Mouse (Mus musculus) heart, embryonic 12.5 days (tissue): Measurements from ENCODE around the gene Atp2a3. TPM values are rescaled to one million over a fixed set of nuclear protein-coding genes. Genes with fewer than 3 reads are reported as not detected.

Experiments
- ATAC-seq: fragments of 200-750 bp; cut with Nextera tagmentation; 2 replicates; pipeline ENCODE4 v1.8.0; 2017; ENCODE audit warnings: moderate TSS enrichment, moderate library complexity; ENCODE audit not compliant: insufficient number of reproducible peaks, low FRiP score
- H3K27ac ChIP-seq: fragments of 300-500 bp; sonication (generic); 2 replicates; pipeline ENCODE4 v1.5.1; 2016; ENCODE audit warnings: mild to moderate bottlenecking, moderate library complexity; ENCODE audit not compliant: poor library complexity, severe bottlenecking
- H3K27me3 ChIP-seq: fragments of 300-500 bp; sonication (generic); replicated peaks from 2 replicates; pipeline ENCODE4 v1.6.1; 2016; ENCODE audit warnings: mild to moderate bottlenecking, moderate library complexity
- H3K36me3 ChIP-seq: fragments of 300-500 bp; sonication (generic); 2 replicates; pipeline ENCODE4 v1.6.1; 2016; ENCODE audit warnings: mild to moderate bottlenecking, moderate library complexity
- H3K4me1 ChIP-seq: fragments of 300-500 bp; sonication (generic); replicated peaks from 2 replicates; pipeline ENCODE4 v1.6.1; 2016; ENCODE audit warnings: mild to moderate bottlenecking
- H3K4me2 ChIP-seq: fragments of 300-500 bp; sonication (generic); 2 replicates; pipeline ENCODE4 v1.6.1; 2016; ENCODE audit warnings: mild to moderate bottlenecking, moderate library complexity
- H3K4me3 ChIP-seq: fragments of 300-500 bp; sonication (generic); 2 replicates; pipeline ENCODE4 v1.5.1; 2016; ENCODE audit warnings: mild to moderate bottlenecking
- H3K9ac ChIP-seq: fragments of 300-500 bp; sonication (generic); 2 replicates; pipeline ENCODE4 v1.6.1; 2016; ENCODE audit warnings: mild to moderate bottlenecking, moderate library complexity
- H3K9me3 ChIP-seq: fragments of 300-500 bp; sonication (generic); replicated peaks from 2 replicates; pipeline ENCODE4 v1.6.1; 2016; ENCODE audit warnings: mild to moderate bottlenecking, moderate library complexity
- WGBS: fragments of 180-500 bp; shearing (Covaris S2); methylation state at CpG from one replicate; pipeline ENCODE4 v1.1.7; 2016; 5-methylcytosine and 5-hydroxymethylcytosine counted together
- polyA plus RNA-seq: library from polyadenylated mRNA; unstranded; fragments of >200 nt; fragmentation: Nextera tagmentation; extraction: Ambion mirVana; gene quantifications from 2 replicates; pipeline ENCODE4 v1.2.1, GENCODE M21; 2016

Atp2a3 gene
- polyA plus RNA-seq, 1 experiment from 2014 or later = 4.8 TPM

DNA sequence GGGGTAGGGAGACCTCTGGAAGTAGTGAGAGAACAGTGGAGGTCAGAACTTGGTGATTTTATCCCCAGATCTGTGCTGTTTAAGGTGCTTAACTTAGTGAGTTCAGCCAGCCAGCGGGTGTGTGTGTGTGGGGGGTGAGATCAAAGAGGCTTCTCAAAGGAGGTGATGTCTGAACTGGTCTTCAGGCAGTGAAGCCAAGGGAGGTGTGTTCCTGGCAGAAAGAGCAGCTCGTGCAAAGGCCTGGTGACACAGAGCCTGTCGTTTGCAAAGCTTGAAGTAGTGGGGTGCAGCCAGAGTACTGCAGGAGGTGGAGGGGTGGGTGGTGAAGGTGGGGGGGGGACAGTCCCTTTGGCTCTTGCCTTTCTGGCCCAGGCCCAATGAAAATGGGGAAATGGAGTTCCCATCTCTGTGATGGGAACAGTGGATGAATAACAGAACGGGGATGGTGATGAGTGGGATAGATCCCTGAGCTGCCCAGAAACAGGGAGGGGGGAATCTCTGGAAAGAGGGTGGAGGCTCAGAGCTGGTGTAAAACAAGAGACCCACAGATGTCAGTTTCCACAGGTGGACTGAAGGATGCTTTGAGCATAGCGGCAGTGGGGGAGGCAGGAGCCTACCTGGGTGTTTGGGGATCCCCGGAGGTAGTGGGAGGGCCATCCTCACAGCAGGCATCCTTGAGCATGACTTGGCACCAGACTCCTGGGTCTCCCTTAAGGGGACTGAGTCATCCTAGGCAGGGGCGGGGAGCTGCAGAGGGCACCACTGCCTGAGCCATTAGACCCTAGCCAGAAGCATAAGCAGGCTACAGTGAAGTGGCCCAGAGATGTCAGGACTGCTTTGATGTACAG lies 60.2 kb downstream of the Atp2a3 start:
- Histone ChIP-seq H3K9me3 (no peaks in the 10 kb centered on the region), H3K9ac (no peak overlapping the region), H3K36me3 (no peaks in the 10 kb centered on the region), H3K27me3 (peaks cover 59% of the 10 kb centered on the region), H3K4me3 (no peak overlapping the region), H3K4me2 (no peak overlapping the region), H3K4me1 (peaks cover 32% of the 10 kb centered on the region), H3K27ac (no peak overlapping the region)
- 56% methylated on average over 7 of the region's 7 CpGs for WGBS
- no peak for ATAC-seq

- Histone ChIP-seq H3K9me3 (no peaks in the 10 kb centered on the region), H3K36me3 (no peaks in the 10 kb centered on the region), H3K4me3 (no peak overlapping the region), H3K9ac (no peak overlapping the region), H3K4me1 (peaks cover 43% of the 10 kb centered on the region), H3K27ac (no peak overlapping the region), H3K27me3 (peaks cover 49% of the 10 kb centered on the region), H3K4me2 (no peak overlapping the region)
- WGBS = 56% methylated on average over 9 of the region's 9 CpGs
- ATAC-seq = no peak
Observed at GRCm38 (mm10) chr11:73023099-73023498, 62.1 kb downstream of the Atp2a3 start.

DNA sequence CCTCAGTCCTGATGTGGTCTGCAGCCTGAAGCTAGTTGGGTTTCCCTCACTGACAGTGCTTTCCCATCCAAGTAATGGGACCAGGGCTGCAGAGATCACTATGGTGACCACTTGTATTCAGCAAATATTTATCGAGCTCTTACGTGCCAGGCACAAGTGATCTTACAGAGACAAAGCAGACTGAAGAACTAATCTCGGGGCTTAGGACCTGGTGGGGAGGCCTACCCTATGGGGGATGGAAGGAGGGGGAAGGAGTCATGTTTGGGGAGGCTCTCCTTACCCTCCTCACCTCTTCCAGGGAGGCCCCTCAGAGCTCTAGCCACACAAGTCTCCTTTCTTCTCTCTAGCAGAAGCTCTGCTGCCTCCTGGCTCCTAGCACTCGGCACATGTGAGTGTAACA lies 62.9 kb downstream of the Atp2a3 start:
- Histone ChIP-seq H3K36me3 (no peaks in the 10 kb centered on the region), H3K9ac (no peak overlapping the region), H3K4me3 (no peak overlapping the region), H3K4me2 (no peak overlapping the region), H3K27me3 (peaks cover 46% of the 10 kb centered on the region), H3K9me3 (no peaks in the 10 kb centered on the region), H3K27ac (no peak overlapping the region), H3K4me1 (peaks cover 43% of the 10 kb centered on the region)
- WGBS = 53% methylated on average over 4 of the region's 4 CpGs
- no peak for ATAC-seq

- Histone ChIP-seq H3K4me3 (no peak overlapping the region), H3K27me3 (peaks cover 44% of the 10 kb centered on the region), H3K9ac (no peak overlapping the region), H3K27ac (no peak overlapping the region), H3K4me1 (peaks cover 43% of the 10 kb centered on the region), H3K4me2 (no peak overlapping the region), H3K9me3 (no peaks in the 10 kb centered on the region), H3K36me3 (no peaks in the 10 kb centered on the region)
- peak; percentile 58 for ATAC-seq
- WGBS = 47% methylated on average over 7 of the region's 7 CpGs
Observed at GRCm38 (mm10) chr11:73024236-73024904, 63.4 kb downstream of the Atp2a3 start.

DNA sequence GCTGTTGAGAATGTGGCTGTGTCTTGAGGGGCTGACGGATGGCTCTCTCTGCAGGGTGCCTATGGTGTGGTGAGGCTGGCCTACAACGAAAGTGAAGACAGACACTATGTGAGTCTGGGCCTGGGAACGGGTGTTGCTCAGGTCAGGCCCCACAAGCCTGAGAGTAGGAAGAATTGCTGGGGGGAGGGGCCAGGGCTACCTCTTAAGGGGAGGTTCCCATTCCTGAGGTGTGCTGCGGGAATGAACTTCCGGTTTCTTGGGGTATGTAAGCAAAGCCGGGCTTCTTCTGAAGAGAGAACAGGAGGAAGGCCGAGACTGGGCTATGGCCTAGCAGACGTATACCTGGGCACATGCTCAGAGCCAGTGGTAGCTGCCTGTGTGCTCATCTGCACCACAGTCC lies 66.0 kb downstream of the Atp2a3 start:
- H3K36me3 ChIP-seq = no peaks in the 10 kb centered on the region
- peaks cover 44% of the 10 kb centered on the region for H3K4me1 ChIP-seq
- H3K4me2 ChIP-seq = no peak overlapping the region
- no peak overlapping the region; the same call in 1 of the 2 replicates for H3K9ac ChIP-seq
- WGBS = 39% methylated on average over 8 of the region's 8 CpGs
- no peak for ATAC-seq
- no peaks in the 10 kb centered on the region for H3K9me3 ChIP-seq
- peaks cover 19% of the 10 kb centered on the region for H3K27me3 ChIP-seq
- no peak overlapping the region for H3K4me3 ChIP-seq
- no peak overlapping the region for H3K27ac ChIP-seq

- ATAC-seq = peak; percentile 81
- WGBS = 29% methylated on average over 20 of the region's 20 CpGs
- Histone ChIP-seq H3K36me3 (no peaks in the 10 kb centered on the region), H3K4me2 (peak overlapping the region; percentile 67), H3K4me1 (peaks cover 23% of the 10 kb centered on the region), H3K27me3 (peaks cover 17% of the 10 kb centered on the region; the same call in 1 of the 2 replicates), H3K4me3 (peak overlapping the region; percentile 26), H3K27ac (no peak overlapping the region; the same call in 1 of the 2 replicates), H3K9ac (peak overlapping the region; percentile 67), H3K9me3 (no peaks in the 10 kb centered on the region)
Observed at GRCm38 (mm10) chr11:73030821-73031498, 70.0 kb downstream of the Atp2a3 start.

DNA sequence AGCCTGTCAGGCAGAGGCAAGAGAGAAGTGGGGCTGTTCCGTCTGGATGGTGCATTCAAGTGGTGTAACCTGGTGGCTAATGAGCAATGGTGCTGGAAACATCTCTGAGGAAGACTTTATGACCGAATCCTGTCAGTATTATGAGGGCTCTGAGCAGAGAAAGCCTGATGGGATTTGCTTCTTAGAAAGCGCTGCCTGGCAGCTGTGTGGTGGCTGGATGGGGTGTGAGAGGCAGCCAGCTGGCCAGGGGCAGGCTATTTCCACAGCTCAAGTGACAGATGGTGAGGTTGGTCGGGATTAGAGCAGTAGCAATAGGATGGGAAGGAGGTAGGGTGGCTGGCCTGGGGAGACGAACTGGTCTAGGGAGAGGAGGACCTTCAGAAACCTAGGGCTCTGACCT lies 70.6 kb downstream of the Atp2a3 start:
- H3K9me3 ChIP-seq = no peaks in the 10 kb centered on the region
- peaks cover 11% of the 10 kb centered on the region; the same call in 1 of the 2 replicates for H3K27me3 ChIP-seq
- H3K4me1 ChIP-seq = peaks cover 25% of the 10 kb centered on the region
- 74% methylated on average over 5 of the region's 5 CpGs for WGBS
- peak overlapping the region; percentile 67; the same call in 1 of the 2 replicates for H3K4me2 ChIP-seq
- H3K4me3 ChIP-seq = no peak overlapping the region
- no peaks in the 10 kb centered on the region for H3K36me3 ChIP-seq
- H3K9ac ChIP-seq = peak overlapping the region; percentile 49
- no peak overlapping the region for H3K27ac ChIP-seq
- no peak for ATAC-seq

DNA sequence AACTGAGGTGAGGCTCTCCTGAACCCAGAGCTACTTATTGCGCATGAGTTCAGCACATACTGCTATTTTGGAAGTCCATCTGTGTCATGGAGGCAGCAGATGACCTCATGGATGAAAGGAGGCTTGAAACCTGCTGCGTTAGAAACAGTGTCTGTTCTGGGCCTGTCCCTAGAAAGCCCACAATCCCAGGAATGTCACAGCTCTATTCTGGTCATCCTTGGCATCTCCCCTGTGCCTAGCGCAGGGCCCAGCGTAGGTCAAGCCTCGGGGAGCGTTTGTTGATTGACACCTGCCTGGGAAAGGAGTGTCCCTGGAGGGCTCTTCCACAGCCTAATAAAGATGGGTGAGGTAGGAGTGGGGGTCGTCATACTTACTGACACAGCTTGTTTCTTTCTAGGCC lies 75.1 kb downstream of the Atp2a3 start:
- Histone ChIP-seq H3K4me2 (no peak overlapping the region), H3K9me3 (no peaks in the 10 kb centered on the region), H3K4me1 (peaks cover 21% of the 10 kb centered on the region), H3K4me3 (no peak overlapping the region), H3K9ac (no peak overlapping the region), H3K27ac (no peak overlapping the region), H3K27me3 (0 out of 2 replicates have a peak, but pooled peaks cover 10% of the 10 kb centered on the region), H3K36me3 (no peaks in the 10 kb centered on the region)
- WGBS = 49% methylated on average over 7 of the region's 7 CpGs
- ATAC-seq = no peak

DNA sequence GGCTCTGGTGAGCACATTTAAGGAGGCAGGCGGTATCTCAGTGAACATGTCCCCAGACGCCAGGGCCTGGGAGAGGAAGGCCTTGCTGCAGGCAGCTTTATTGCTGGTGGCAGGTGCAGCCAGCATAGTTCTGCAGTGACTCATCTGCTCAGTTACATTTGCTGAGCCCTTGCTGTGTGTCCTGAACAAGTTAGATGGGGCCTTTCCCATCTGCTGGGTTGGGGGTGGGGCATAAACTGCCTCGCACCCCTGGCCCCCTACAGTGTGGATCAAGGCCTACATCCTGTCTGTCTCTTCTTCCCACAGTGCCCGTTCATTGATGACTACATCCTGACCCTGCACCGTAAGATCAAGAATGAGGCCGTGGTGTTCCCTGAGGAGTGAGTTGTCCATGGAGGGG lies 75.9 kb downstream of the Atp2a3 start:
- Histone ChIP-seq H3K4me1 (peaks cover 18% of the 10 kb centered on the region), H3K9me3 (no peaks in the 10 kb centered on the region), H3K27ac (no peak overlapping the region), H3K27me3 (0 out of 2 replicates have a peak, but pooled peaks cover 10% of the 10 kb centered on the region), H3K4me3 (no peak overlapping the region), H3K9ac (no peak overlapping the region), H3K4me2 (no peak overlapping the region), H3K36me3 (no peaks in the 10 kb centered on the region)
- 50% methylated on average over 6 of the region's 6 CpGs for WGBS
- ATAC-seq = no peak

GRCm38 (mm10) chr11:73037691-73038090 lies 76.7 kb downstream of the Atp2a3 start:
- 85% methylated on average over 3 of the region's 3 CpGs for WGBS

More at GRCm38 (mm10) chr11:73037691-73038090, 76.7 kb downstream of the Atp2a3 start:
- no peak overlapping the region for H3K4me2 ChIP-seq
- H3K27me3 ChIP-seq = 0 out of 2 replicates have a peak, but pooled peaks cover 4% of the 10 kb centered on the region
- peaks cover 18% of the 10 kb centered on the region for H3K4me1 ChIP-seq
- H3K27ac ChIP-seq = no peak overlapping the region
- ATAC-seq = no peak
- H3K4me3 ChIP-seq = no peak overlapping the region
- no peaks in the 10 kb centered on the region for H3K9me3 ChIP-seq
- no peak overlapping the region for H3K9ac ChIP-seq
- no peaks in the 10 kb centered on the region for H3K36me3 ChIP-seq
